ENCODE assay signal across 8 mouse cellular contexts in genomic region chr6:56616982-56617613, GRCm38 (mm10). TPM values are rescaled to one million over a fixed set of nuclear protein-coding genes. Genes with fewer than 3 reads are reported as not detected.
DNase-seq lines count a peak whose midpoint lies in the region; ATAC-seq lines count a peak whose summit lies in the region.

No protein-coding gene starts in this region.

- H3K36me3 ChIP-seq in forebrain, embryonic 11.5 days (ENCODE audit: control insufficient read depth, insufficient read depth, low read length): no peaks in the 10 kb centered on the region
- no peaks in the 10 kb centered on the region for H3K36me3 ChIP-seq in hindbrain, embryonic 13.5 days
- no peaks in the 10 kb centered on the region for H3K36me3 ChIP-seq in neural tube, embryonic 11.5 days (ENCODE audit: control insufficient read depth, insufficient read depth, low read length)

- H3K4me1 ChIP-seq in forebrain, embryonic 11.5 days (replicated peaks; ENCODE audit: control insufficient read depth, insufficient read depth, low read length): peaks cover 8% of the 10 kb centered on the region
- H3K4me1 ChIP-seq in hindbrain, embryonic 13.5 days (replicated peaks): peaks cover 18% of the 10 kb centered on the region
- no peaks in the 10 kb centered on the region for H3K4me1 ChIP-seq in neural tube, embryonic 11.5 days (ENCODE audit: control insufficient read depth, insufficient read depth, low read length)

- H3K27ac ChIP-seq in forebrain, embryonic 11.5 days (ENCODE audit: low read depth, low read length): peak overlapping the region; percentile 63
- H3K27ac ChIP-seq in hindbrain, embryonic 13.5 days: peak overlapping the region; percentile 36
- H3K27ac ChIP-seq in neural tube, embryonic 11.5 days (ENCODE audit: low read depth, low read length): 0 out of 2 replicates have a peak overlapping the region, but pooled peaks have one; percentile 49

- H3K9ac ChIP-seq in forebrain, embryonic 11.5 days (ENCODE audit: low read length): no peak overlapping the region
- no peak overlapping the region for H3K9ac ChIP-seq in hindbrain, embryonic 13.5 days
- no peak overlapping the region for H3K9ac ChIP-seq in neural tube, embryonic 11.5 days (ENCODE audit: low read length)

- WGBS in forebrain, embryonic 11.5 days: 28% methylated on average over 7 of the region's 7 CpGs
- 22% methylated on average over 7 of the region's 7 CpGs for WGBS in hindbrain, embryonic 13.5 days
- 25% methylated on average over 7 of the region's 7 CpGs for WGBS in neural tube, embryonic 11.5 days

- peak; percentile 9 for DNase-seq in layer of hippocampus, adult 11-12 months (ENCODE audit: low spot score)
- DNase-seq in layer of hippocampus, adult 9-11 months: no peak
- DNase-seq in forebrain, embryonic 11.5 days (ENCODE audit: low spot score): peak; percentile 60
- peak; percentile 18 for DNase-seq in liver
- DNase-seq in neural tube, embryonic 11.5 days (ENCODE audit: low spot score): peak; percentile 69
- no peak for DNase-seq in urinary bladder, postnatal 36 days (ENCODE audit: low spot score in 2 of 2)
- no peak for DNase-seq in urinary bladder, adult 18-20 months (ENCODE audit: low spot score in 2 of 2)

- no peak overlapping the region for H3K4me2 ChIP-seq in forebrain, embryonic 11.5 days (ENCODE audit: low read depth, low read length, severe bottlenecking)
- no peak overlapping the region for H3K4me2 ChIP-seq in hindbrain, embryonic 13.5 days
- no peak overlapping the region for H3K4me2 ChIP-seq in neural tube, embryonic 11.5 days (ENCODE audit: low read depth)

- no peaks in the 10 kb centered on the region for H3K27me3 ChIP-seq in forebrain, embryonic 11.5 days (ENCODE audit: control insufficient read depth, insufficient read depth, low read length)
- H3K27me3 ChIP-seq in hindbrain, embryonic 13.5 days: no peaks in the 10 kb centered on the region
- no peaks in the 10 kb centered on the region for H3K27me3 ChIP-seq in neural tube, embryonic 11.5 days (ENCODE audit: control insufficient read depth, insufficient read depth, low read length)

- no peak overlapping the region for H3K4me3 ChIP-seq in forebrain, embryonic 11.5 days (ENCODE audit: low read depth, low read length)
- H3K4me3 ChIP-seq in hindbrain, embryonic 13.5 days: no peak overlapping the region
- H3K4me3 ChIP-seq in neural tube, embryonic 11.5 days (ENCODE audit: low read depth, low read length): no peak overlapping the region

- ATAC-seq in forebrain, embryonic 11.5 days (replicated peaks; ENCODE audit: low FRiP score): peak; percentile 79
- ATAC-seq in hindbrain, embryonic 13.5 days (ENCODE audit: low FRiP score): peak; percentile 69
- ATAC-seq in neural tube, embryonic 11.5 days (ENCODE audit: insufficient read depth, low FRiP score, low TSS enrichment): no peak

- H3K9me3 ChIP-seq in forebrain, embryonic 11.5 days (ENCODE audit: control insufficient read depth, low read length): no peaks in the 10 kb centered on the region
- H3K9me3 ChIP-seq in hindbrain, embryonic 13.5 days: no peaks in the 10 kb centered on the region
- no peaks in the 10 kb centered on the region for H3K9me3 ChIP-seq in neural tube, embryonic 11.5 days (ENCODE audit: control insufficient read depth, low read length)

RNA-seq across cellular contexts. Expression of gene Pde1c, which starts 48.2 kb away (rescaled TPM):
- 4.6 and 6.2 TPM in 2 replicates for polyA plus RNA-seq in forebrain, embryonic 11.5 days (2014; fragmentation: Nextera tagmentation; extraction: Ambion mirVana)
- 13.8 and 16.2 TPM in 2 replicates for polyA plus RNA-seq in hindbrain, embryonic 13.5 days (2015; fragmentation: Nextera tagmentation; extraction: Ambion mirVana)
- polyA plus RNA-seq in neural tube, embryonic 11.5 days (2014; fragmentation: Nextera tagmentation; extraction: Ambion mirVana): 2.5 and 2.9 TPM in 2 replicates

Comparison
In these comparisons a context has a peak if more than half of its experiments do, and no peak if none do; other contexts are left out.
1. DNase-seq: peak in layer of hippocampus, adult 11-12 months (single experiment), forebrain, embryonic 11.5 days (single experiment), liver (single experiment) and neural tube, embryonic 11.5 days (single experiment); none in layer of hippocampus, adult 9-11 months (single experiment), urinary bladder, postnatal 36 days (0 of 2) and urinary bladder, adult 18-20 months (0 of 2).
2. Peak in every context shown above with its lines, with median percentiles within 50 percentile points of each other: H3K27ac ChIP-seq.